Mouse (Mus musculus) cortical plate, adult 2 months (tissue): ENCODE measurements around the gene Pin1. TPM values are rescaled to one million over a fixed set of nuclear protein-coding genes. Genes with fewer than 3 reads are reported as not detected.
"Not testable (repeated sequence)": the region's sequence is repeated elsewhere in the genome, so short reads cannot be mapped to it uniquely, and the experiment has no call there.

Source experiments
- H3K27ac ChIP-seq: fragments of 200-500 bp; 2 replicates; pipeline ENCODE4 v1.5.1; 2012; ENCODE audit warnings: low read length, control low read depth, inconsistent platforms; ENCODE audit not compliant: insufficient read depth
- H3K4me1 ChIP-seq: fragments of 200-500 bp; 2 replicates; pipeline ENCODE4 v1.6.1; 2011; ENCODE audit warnings: low read length; ENCODE audit not compliant: control insufficient read depth, insufficient read depth
- H3K4me3 ChIP-seq: fragments of 200-500 bp; 2 replicates; pipeline ENCODE4 v1.5.1; 2011; ENCODE audit warnings: mild to moderate bottlenecking, low read length, control low read depth; ENCODE audit not compliant: insufficient read depth
- CTCF ChIP-seq: fragments of 200-500 bp; IDR thresholded peaks from 2 replicates; pipeline ENCODE4 v1.5.1; 2011; ENCODE audit warnings: mild to moderate bottlenecking, control low read depth, low read length; ENCODE audit not compliant: insufficient read depth; ENCODE audit errors: extremely low read depth
- POLR2A ChIP-seq: fragments of 200-500 bp; IDR thresholded peaks from 2 replicates; pipeline ENCODE4 v1.6.1; 2011; ENCODE audit warnings: mild to moderate bottlenecking, low read length, control low read depth; ENCODE audit not compliant: insufficient read depth; ENCODE audit errors: extremely low read depth
- polyA plus RNA-seq: library from polyadenylated mRNA; depleted of rRNA; stranded (reverse); fragments of >200 nt; gene quantifications from 2 replicates; pipeline ENCODE4 v1.2.3, GENCODE M21; 2012; rRNA removed

Gene Pin1
- polyA plus RNA-seq = 47.1 and 47.4 TPM in 2 replicates

GRCm38 (mm10) chr9:20651602-20652259, at the start of gene Pin1:
TSS of gene Pin1 (plus strand) at chr9:20652095.
- H3K27ac ChIP-seq = peak within 1 kb of the TSS; percentile 30
- H3K4me1 ChIP-seq = peaks cover 2% of the 10 kb centered on the region
- TF ChIP-seq CTCF (no peak), POLR2A (peak; percentile 71)
- peak within 1 kb of the TSS; percentile 88 for H3K4me3 ChIP-seq

- TF ChIP-seq POLR2A (no peak), CTCF (no peak)
- no peak overlapping the region; the same call in 1 of the 2 replicates for H3K4me3 ChIP-seq
- H3K27ac ChIP-seq = no peak overlapping the region
Observed at GRCm38 (mm10) chr9:20606269-20606668, 45.6 kb upstream of the Pin1 start.

DNA sequence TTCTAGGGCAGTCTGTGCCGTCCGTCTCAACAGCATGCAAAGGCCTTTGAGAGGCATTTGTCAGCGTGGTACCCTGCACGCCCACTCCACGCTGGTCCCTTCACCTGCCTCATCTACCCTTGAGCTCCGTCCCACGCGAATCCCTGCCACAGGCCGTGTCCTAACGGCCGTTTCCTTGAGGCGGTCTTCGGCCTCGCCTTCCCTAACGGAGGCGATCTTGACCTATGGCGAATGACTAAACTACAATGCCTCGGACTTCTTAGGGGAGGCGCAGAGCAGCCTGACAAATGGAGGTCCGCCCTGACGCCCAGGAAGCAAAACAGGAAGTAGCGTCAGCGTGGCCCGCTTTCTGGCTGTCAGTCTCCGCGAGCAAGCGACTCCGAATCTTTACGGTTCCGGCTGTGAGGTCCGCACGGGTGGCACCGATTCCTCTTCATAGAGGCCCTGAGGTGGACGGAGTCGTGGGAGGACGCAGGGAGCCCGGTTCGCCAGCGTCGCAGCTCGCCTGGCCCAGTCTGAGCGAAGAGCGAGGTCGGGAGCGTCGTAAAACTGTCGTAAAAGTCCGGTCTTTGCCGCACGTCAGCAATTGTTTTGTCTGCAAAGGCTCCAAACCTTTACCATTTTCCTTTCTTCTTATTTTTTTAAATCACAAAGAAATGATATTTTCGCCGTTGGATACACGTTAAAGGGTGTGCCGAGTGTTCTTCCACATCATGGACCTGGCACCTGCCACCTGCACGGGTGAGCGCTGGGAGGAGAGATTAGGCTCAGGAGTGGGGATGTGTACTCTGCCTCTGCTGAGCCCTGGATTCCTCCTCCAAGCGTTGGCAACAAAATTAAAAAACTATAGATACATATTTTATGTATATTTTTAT, 44.6 kb upstream of the Pin1 start:
- Histone ChIP-seq H3K4me3 (peak overlapping the region; percentile 99), H3K27ac (peak overlapping the region; percentile 100), H3K4me1 (no peaks in the 10 kb centered on the region)
- TF ChIP-seq CTCF (no peak), POLR2A (peak; percentile 75)

More at GRCm38 (mm10) chr9:20606269-20606668, 45.6 kb upstream of the Pin1 start:
- H3K4me1 ChIP-seq = no peaks in the 10 kb centered on the region

DNA sequence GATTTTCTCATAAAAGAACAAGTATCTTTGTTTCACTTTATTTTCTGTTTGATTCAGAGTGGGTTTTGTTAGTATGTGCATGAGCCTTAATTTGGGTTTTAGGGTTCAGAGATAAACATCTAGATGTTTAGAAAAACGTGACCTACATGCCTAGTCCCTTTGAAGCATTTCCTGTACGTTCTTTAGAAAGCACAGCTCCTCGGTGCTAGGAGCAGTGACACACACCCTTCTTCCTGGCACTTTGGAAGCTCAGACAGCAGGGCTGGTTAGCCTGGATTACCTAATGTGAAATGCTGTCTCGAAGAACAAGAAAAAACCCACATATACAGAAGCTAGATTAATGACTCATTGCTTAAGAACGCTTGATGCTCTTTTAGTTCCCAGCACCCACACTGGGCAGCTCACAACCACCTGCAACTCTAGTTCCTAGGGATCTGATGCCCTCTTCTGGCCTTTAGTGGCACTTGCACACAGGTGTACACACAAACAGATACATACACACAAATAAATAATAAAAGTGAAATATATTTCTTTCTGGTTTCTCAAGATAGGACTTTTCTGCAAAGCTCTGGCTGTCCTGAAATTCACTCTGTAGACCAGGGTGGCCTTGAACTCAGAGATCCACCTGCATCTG, 41.9 kb upstream of the Pin1 start:
- Histone ChIP-seq H3K4me3 (no peak overlapping the region), H3K27ac (no peak overlapping the region), H3K4me1 (no peaks in the 10 kb centered on the region)
- no peak for TF ChIP-seq POLR2A
- TF ChIP-seq CTCF = no peak

- H3K4me3 ChIP-seq = no peak overlapping the region
- no peaks in the 10 kb centered on the region for H3K4me1 ChIP-seq
- TF ChIP-seq POLR2A = no peak
- no peak for TF ChIP-seq CTCF
- no peak overlapping the region for H3K27ac ChIP-seq
Observed at GRCm38 (mm10) chr9:20611976-20612375, 39.9 kb upstream of the Pin1 start.

DNA sequence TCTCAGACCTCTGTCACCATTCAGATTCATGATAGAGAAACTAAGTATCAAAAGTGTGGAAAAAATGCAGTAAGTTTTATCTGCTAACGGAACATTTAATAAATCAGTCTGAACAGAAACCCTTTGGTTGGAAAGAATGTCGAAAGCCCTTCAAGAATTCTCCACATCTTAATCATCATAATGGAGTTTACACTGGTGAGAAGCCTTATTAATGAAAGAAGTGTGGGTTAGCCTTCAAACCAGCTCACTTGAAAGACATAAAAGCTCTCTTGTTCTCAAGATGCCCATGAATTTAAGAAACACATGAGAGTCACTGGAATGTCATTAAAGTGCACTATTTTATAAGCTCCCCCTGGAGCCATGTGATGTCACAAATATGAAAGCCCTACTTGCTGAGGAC, 35.2 kb upstream of the Pin1 start:
- H3K4me3 ChIP-seq = no peak overlapping the region
- no peaks in the 10 kb centered on the region for H3K4me1 ChIP-seq
- no peak for TF ChIP-seq CTCF
- no peak for TF ChIP-seq POLR2A
- no peak overlapping the region for H3K27ac ChIP-seq

GRCm38 (mm10) chr9:20631332-20631731, 20.6 kb upstream of the Pin1 start:
- Histone ChIP-seq H3K4me3 (no peak overlapping the region), H3K27ac (no peak overlapping the region), H3K4me1 (no peaks in the 10 kb centered on the region)
- TF ChIP-seq POLR2A (no peak), CTCF (no peak)

GRCm38 (mm10) chr9:20635676-20636075, 16.2 kb upstream of the Pin1 start:
- H3K4me3 ChIP-seq, H3K27ac ChIP-seq, H3K4me1 ChIP-seq: not testable (repeated sequence)

DNA sequence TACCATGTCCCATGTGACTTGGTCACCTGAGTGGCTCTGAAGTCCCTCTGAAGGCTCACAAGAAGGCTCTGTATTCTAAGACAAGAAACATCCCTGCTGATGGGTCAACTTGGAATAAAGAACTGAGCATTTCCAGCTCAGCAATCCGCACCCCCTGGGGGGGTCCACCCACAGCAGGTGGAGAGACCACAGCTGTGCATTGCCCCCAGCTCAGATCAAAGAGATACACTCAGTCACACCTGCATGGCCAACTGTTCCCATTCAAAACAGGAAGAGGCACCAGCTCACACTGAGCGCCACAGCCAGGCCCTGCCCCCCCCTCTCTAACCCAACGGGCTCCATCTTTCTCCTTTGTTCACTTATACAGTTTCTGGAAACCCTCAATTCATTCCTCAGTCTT, 15.6 kb upstream of the Pin1 start:
- H3K4me3 ChIP-seq = no peak overlapping the region
- H3K27ac ChIP-seq = no peak overlapping the region
- H3K4me1 ChIP-seq = no peaks in the 10 kb centered on the region
- TF ChIP-seq CTCF = no peak
- no peak for TF ChIP-seq POLR2A
